Mouse (Mus musculus): ENCODE data around the gene Mif.

- no peak for TF ChIP-seq CTCF (IDR thresholded peaks at IDR 0.05; ENCODE audit: low read depth, low read length)
- no peak for TF ChIP-seq GATA1 (IDR thresholded peaks at IDR 0.05; ENCODE audit: borderline replicate concordance, low read length)
Observed at GRCm38 (mm10) chr10:75904391-75904790, 44.4 kb upstream of the Mif start.
